14 mouse cellular contexts compared by ENCODE assay signal in genomic region chr4:74012277-74012676, GRCm38 (mm10). TPM values are rescaled to one million over a fixed set of nuclear protein-coding genes. Genes with fewer than 3 reads are reported as not detected.
DNase-seq lines count a peak whose midpoint lies in the region; ATAC-seq and TF ChIP-seq lines count a peak whose summit lies in the region.
"Had no signal": no experiment of that assay in that cellular context is flagged by ENCODE, and none has a peak within 500 bp of the region (broad histone marks: within the 10 kb centered on the region; RNA-seq: fewer than 3 reads in every experiment).

No protein-coding gene starts in this region.

- no peaks in the 10 kb centered on the region for H3K36me3 ChIP-seq in hindbrain, embryonic 13.5 days
- no peaks in the 10 kb centered on the region for H3K36me3 ChIP-seq in neural tube, embryonic 15.5 days
- no peaks in the 10 kb centered on the region for H3K36me3 ChIP-seq in intestine, postnatal 0 days (ENCODE audit: control insufficient read depth, insufficient read depth)
- H3K36me3 ChIP-seq: heart, embryonic 10.5 days had no signal

- WGBS in hindbrain, embryonic 13.5 days, result 42% methylated on average over 3 of the region's 3 CpGs
- WGBS in neural tube, embryonic 15.5 days, result 21% methylated on average over 3 of the region's 3 CpGs
- WGBS in intestine, postnatal 0 days, result 51% methylated on average over 3 of the region's 3 CpGs

- ATAC-seq in hindbrain, embryonic 13.5 days (ENCODE audit: low FRiP score), result peak; percentile 34
- peak; percentile 43 for ATAC-seq in neural tube, embryonic 15.5 days (ENCODE audit: low FRiP score)
- no peak for ATAC-seq in intestine, postnatal 0 days

- peak overlapping the region; percentile 70 for H3K4me2 ChIP-seq in hindbrain, embryonic 13.5 days
- peak overlapping the region; percentile 72 for H3K4me2 ChIP-seq in neural tube, embryonic 15.5 days
- no peak overlapping the region for H3K4me2 ChIP-seq in intestine, postnatal 0 days (replicated peaks; ENCODE audit: low read depth)

- intact Hi-C loops in left cerebral cortex, adult 2 months (cut with DNase I), result loop anchor here (5.0 kb wide), 1 partner anchor 40 kb away; no protein-coding TSS in a partner anchor

- peak overlapping the region; percentile 84 for H3K9ac ChIP-seq in hindbrain, embryonic 13.5 days
- peak overlapping the region; percentile 84 for H3K9ac ChIP-seq in neural tube, embryonic 15.5 days (replicated peaks)
- H3K9ac ChIP-seq in intestine, postnatal 0 days (ENCODE audit: low read depth, low read length), result no peak overlapping the region

- peak overlapping the region; percentile 74; the same call in 1 of the 2 replicates for H3K4me3 ChIP-seq in left cerebral cortex, adult 2 months
- peak overlapping the region; percentile 65 for H3K4me3 ChIP-seq in hindbrain, embryonic 13.5 days
- H3K4me3 ChIP-seq in neural tube, embryonic 15.5 days (replicated peaks), result peak overlapping the region; percentile 69
- no peak overlapping the region for H3K4me3 ChIP-seq in intestine, postnatal 0 days (ENCODE audit: low read depth, low read length)

- no peaks in the 10 kb centered on the region for H3K9me3 ChIP-seq in hindbrain, embryonic 13.5 days
- no peaks in the 10 kb centered on the region for H3K9me3 ChIP-seq in neural tube, embryonic 15.5 days (replicated peaks)
- no peaks in the 10 kb centered on the region for H3K9me3 ChIP-seq in intestine, postnatal 0 days (ENCODE audit: control insufficient read depth)
- H3K9me3 ChIP-seq: heart, embryonic 10.5 days had no signal

- peak; percentile 0 for DNase-seq in embryo, embryonic 10.5 days (ENCODE audit: low spot score)
- no peak for DNase-seq in embryo, embryonic 11 days
- DNase-seq in left cerebral cortex, adult 2 months (ENCODE audit: extremely low spot score in 1 of 2, low spot score in 2 of 2), result peak in 1 of 2 experiments; percentile 19
- DNase-seq in left cerebral cortex, adult 8-10 months (ENCODE audit: low spot score in 2 of 2), result no peak
- no peak for DNase-seq in kidney, adult 8-10 months
- DNase-seq: B cell, adult 2 months; kidney, postnatal 25 days; right cerebral cortex, postnatal 14 days had no signal

- peak overlapping the region; percentile 86; the same call in 1 of the 2 replicates for H3K27ac ChIP-seq in left cerebral cortex, adult 2 months
- H3K27ac ChIP-seq in hindbrain, embryonic 13.5 days, result peak overlapping the region; percentile 95
- peak overlapping the region; percentile 96 for H3K27ac ChIP-seq in neural tube, embryonic 15.5 days (replicated peaks)
- H3K27ac ChIP-seq in intestine, postnatal 0 days (ENCODE audit: low read depth, low read length), result no peak overlapping the region
- H3K27ac ChIP-seq: stomach, postnatal 0 days had no signal

- H3K4me1 ChIP-seq in hindbrain, embryonic 13.5 days (replicated peaks), result peaks cover 25% of the 10 kb centered on the region
- peaks cover 16% of the 10 kb centered on the region for H3K4me1 ChIP-seq in neural tube, embryonic 15.5 days
- H3K4me1 ChIP-seq in intestine, postnatal 0 days (replicated peaks; ENCODE audit: control insufficient read depth, insufficient read depth, low read length), result no peaks in the 10 kb centered on the region; the same call in 1 of the 2 replicates

- no peak for TF ChIP-seq CTCF in left cerebral cortex, adult 2 months (IDR thresholded peaks at IDR 0.05)
- TF ChIP-seq CTCF in intestine, postnatal 0 days (IDR thresholded peaks at IDR 0.05; ENCODE audit: low read depth), result no peak

- H3K27me3 ChIP-seq in hindbrain, embryonic 13.5 days, result no peaks in the 10 kb centered on the region
- no peaks in the 10 kb centered on the region for H3K27me3 ChIP-seq in neural tube, embryonic 15.5 days (replicated peaks)
- 0 out of 2 replicates have a peak, but pooled peaks cover 6% of the 10 kb centered on the region for H3K27me3 ChIP-seq in intestine, postnatal 0 days (replicated peaks; ENCODE audit: control insufficient read depth, insufficient read depth, low read length)

RNA-seq across cellular contexts. Expression of gene Frmd3, which starts 1.0 kb away (rescaled TPM):
- 1 to 10 TPM; 6.5 to 6.8 TPM for total RNA-seq in left cerebral cortex, adult 2 months (2021)
- 1 to 10 TPM; 6.4 to 6.7 (median 6.5) TPM for total RNA-seq in left cerebral cortex, adult 8-10 months (2022)
- 28.1 and 28.6 TPM in 2 replicates for polyA plus RNA-seq in hindbrain, embryonic 13.5 days (2015; fragmentation: Nextera tagmentation; extraction: Ambion mirVana)
- 34.9 and 43.4 TPM in 2 replicates for polyA plus RNA-seq in neural tube, embryonic 15.5 days (2015; fragmentation: Nextera tagmentation; extraction: Ambion mirVana)
- polyA plus RNA-seq in intestine, postnatal 0 days (2015; fragmentation: Nextera tagmentation; extraction: Ambion mirVana), result 0.53 and 0.54 TPM in 2 replicates
- total RNA-seq: MEL had no signal

Comparison
In these comparisons a context has a peak if more than half of its experiments do, and no peak if none do; other contexts are left out.
1. RNA of gene Frmd3, which starts 1.0 kb away (polyA plus RNA-seq): 34.9 to 43.4 TPM in neural tube, embryonic 15.5 days and 28.1 to 28.6 TPM in hindbrain, embryonic 13.5 days; 0.53 to 0.54 TPM in intestine, postnatal 0 days; every median in the first group is over 10 times any median in the second.